Mouse (Mus musculus) heart, postnatal 0 days (tissue): ENCODE data around the gene Arx.

Experiments used
- CTCF ChIP-seq: IDR thresholded peaks from 2 replicates; pipeline ENCODE4 v1.5.1; 2016; ENCODE audit warnings: antibody characterized with exemption, control low read depth, low read depth
- EP300 ChIP-seq: IDR thresholded peaks from 2 replicates; pipeline ENCODE4 v1.6.1; 2016; ENCODE audit warnings: antibody characterized with exemption, low read depth

- TF ChIP-seq CTCF, result no peak
- no peak for TF ChIP-seq EP300
Observed at GRCm38 (mm10) chrX:93299046-93299626, 12.9 kb downstream of the Arx start.
